Comparison of ENCODE assay signal across 15 mouse cellular contexts in genomic region chr6:106462403-106462802, GRCm38 (mm10).
"Had no signal": no experiment of that assay in that cellular context is flagged by ENCODE, and none has a peak within 500 bp of the region (broad histone marks: within the 10 kb centered on the region; RNA-seq: fewer than 3 reads in every experiment).

No protein-coding gene starts in this region.

- H3K27ac ChIP-seq: liver, embryonic 15.5 days; lung, embryonic 15.5 days; macrophage; midbrain, embryonic 13.5 days; midbrain, embryonic 15.5 days; neural tube, embryonic 12.5 days had no signal

- DNase-seq: liver, postnatal 0 days; lung, adult 2 months; lung, postnatal 14 days; lung, postnatal 36 days; right cerebral cortex, postnatal 25 days; thymus, adult 2 months; thymus, postnatal 25 days; thymus, postnatal 4 days had no signal

- H3K4me3 ChIP-seq: liver, embryonic 15.5 days; lung, embryonic 15.5 days; megakaryocyte, embryonic 14.5 days; midbrain, embryonic 13.5 days; midbrain, embryonic 15.5 days; neural tube, embryonic 12.5 days had no signal
